Mouse (Mus musculus) limb, embryonic 13.5 days (tissue): ENCODE measurements at regions not wholly inside any gene's neighbourhood (a gene's known extent, or its start where the extent isn't known, plus 50 kb on each side); places are given as distances from the start of the nearest gene placed in this dataset.
A peak's percentile ranks its signal among the peaks of the same experiment; 100 is the strongest.
"Not testable (repeated sequence)": the region's sequence is repeated elsewhere in the genome, so short reads cannot be mapped to it uniquely, and the experiment has no call there.

Experiments used
- ATAC-seq: fragments of 200-750 bp; cut with Nextera tagmentation; 2 replicates; pipeline ENCODE4 v1.8.0; 2017; ENCODE audit warnings: low read depth, moderate number of reproducible peaks, moderate TSS enrichment; ENCODE audit not compliant: low FRiP score
- H3K27ac ChIP-seq: fragments of 300-500 bp; sonication (generic); 2 replicates; pipeline ENCODE4 v1.5.1; 2015; ENCODE audit warnings: inconsistent platforms, mild to moderate bottlenecking, moderate library complexity
- H3K27me3 ChIP-seq: fragments of 300-500 bp; sonication (generic); 2 replicates; pipeline ENCODE4 v1.6.1; 2015; ENCODE audit warnings: mild to moderate bottlenecking, inconsistent platforms
- H3K36me3 ChIP-seq: fragments of 300-500 bp; sonication (generic); 2 replicates; pipeline ENCODE4 v1.6.1; 2015; ENCODE audit warnings: inconsistent platforms, mild to moderate bottlenecking, moderate library complexity
- H3K4me1 ChIP-seq: fragments of 300-500 bp; sonication (generic); 2 replicates; pipeline ENCODE4 v1.6.1; 2015; ENCODE audit warnings: inconsistent platforms
- H3K4me2 ChIP-seq: fragments of 300-500 bp; sonication (generic); replicated peaks from 2 replicates; pipeline ENCODE4 v1.6.1; 2015; ENCODE audit warnings: inconsistent platforms, mild to moderate bottlenecking, moderate library complexity
- H3K4me3 ChIP-seq: fragments of 300-500 bp; sonication (generic); 2 replicates; pipeline ENCODE4 v1.5.1; 2015; ENCODE audit warnings: moderate library complexity, mild to moderate bottlenecking, inconsistent platforms
- H3K9ac ChIP-seq: fragments of 300-500 bp; sonication (generic); 2 replicates; pipeline ENCODE4 v1.6.1; 2015; ENCODE audit warnings: mild to moderate bottlenecking, inconsistent platforms
- H3K9me3 ChIP-seq: fragments of 300-500 bp; sonication (generic); 2 replicates; pipeline ENCODE4 v1.6.1; 2016; ENCODE audit warnings: inconsistent platforms
- WGBS: fragments of 180-500 bp; shearing (Covaris S2); methylation state at CpG from one replicate; pipeline ENCODE4 v1.1.7; 2015; 5-methylcytosine and 5-hydroxymethylcytosine counted together

DNA sequence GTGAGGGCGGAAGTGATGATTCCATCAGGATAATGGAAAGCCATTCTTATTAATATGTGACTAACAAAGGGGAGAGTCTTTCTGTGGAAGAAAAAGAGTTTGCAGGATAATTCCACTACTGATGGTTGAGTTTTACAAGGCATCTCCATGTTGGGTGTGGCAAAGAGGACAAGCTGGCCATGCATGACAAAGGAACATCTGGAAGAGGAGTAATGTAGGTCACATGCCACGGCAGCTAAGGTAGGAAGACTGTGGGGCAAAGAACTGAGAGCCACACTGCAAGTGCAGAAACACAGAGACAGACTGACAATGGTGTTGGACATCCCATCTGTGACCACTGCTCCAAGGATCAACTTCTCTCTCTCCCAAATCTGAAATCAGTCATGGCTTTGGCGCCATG is 196.4 kb upstream of the Gdi2 start:
- Histone ChIP-seq H3K36me3 (no peaks in the 10 kb centered on the region), H3K4me2 (no peak overlapping the region), H3K4me3 (no peak overlapping the region), H3K27ac (no peak overlapping the region), H3K9me3 (peaks cover 24% of the 10 kb centered on the region), H3K4me1 (no peaks in the 10 kb centered on the region), H3K9ac (no peak overlapping the region), H3K27me3 (no peaks in the 10 kb centered on the region)
- ATAC-seq = no peak
- WGBS = 76% methylated on average over 3 of the region's 3 CpGs

DNA sequence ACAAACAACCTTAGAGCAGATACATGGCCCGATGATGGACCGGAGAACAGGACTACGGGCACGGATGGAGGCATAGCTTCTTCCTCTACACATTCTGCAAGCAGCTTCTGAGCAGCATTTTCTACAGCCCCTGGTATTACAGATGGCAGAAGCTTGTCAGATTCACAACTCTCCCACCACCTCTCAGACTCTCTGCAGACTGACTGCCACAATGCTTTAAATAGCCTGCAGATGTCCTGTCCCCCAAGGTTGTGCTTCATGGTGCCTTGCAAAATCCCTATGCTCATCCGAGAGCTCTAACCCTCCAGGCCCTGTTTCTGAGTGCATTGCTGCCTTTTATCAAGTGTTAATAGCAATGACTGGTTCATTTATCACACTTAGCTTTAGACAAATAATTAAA is 194.3 kb upstream of the Gdi2 start:
- Histone ChIP-seq H3K27me3 (no peaks in the 10 kb centered on the region), H3K4me1 (no peaks in the 10 kb centered on the region), H3K9me3 (peaks cover 13% of the 10 kb centered on the region), H3K4me3 (no peak overlapping the region), H3K27ac (no peak overlapping the region), H3K9ac (no peak overlapping the region), H3K4me2 (no peak overlapping the region), H3K36me3 (no peaks in the 10 kb centered on the region)
- ATAC-seq = no peak
- 84% methylated on average over 5 of the region's 5 CpGs for WGBS

DNA sequence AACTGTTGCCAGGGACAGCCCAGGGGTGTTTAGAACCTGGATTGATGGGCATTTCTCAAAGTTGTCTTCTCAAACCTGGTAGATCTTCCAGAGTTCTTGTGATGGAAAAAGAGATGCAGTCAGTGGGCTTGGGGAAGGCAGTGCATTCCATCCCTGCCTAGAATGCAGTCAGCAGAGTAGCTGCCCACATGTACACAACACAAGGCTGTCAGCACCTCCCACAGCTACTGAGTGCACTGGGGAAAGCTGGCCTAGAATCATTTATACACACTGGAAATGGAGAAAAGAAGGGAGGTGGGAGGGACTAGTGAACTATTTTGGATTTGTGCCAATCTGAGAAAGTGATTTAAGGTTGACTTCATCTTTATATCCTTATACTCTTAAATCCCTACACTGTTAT is 183.0 kb upstream of the Gdi2 start:
- H3K4me3 ChIP-seq, H3K4me2 ChIP-seq, H3K9me3 ChIP-seq, H3K9ac ChIP-seq, H3K36me3 ChIP-seq, H3K27ac ChIP-seq, ATAC-seq: not testable (repeated sequence)
- peaks cover 35% of the 10 kb centered on the region for H3K27me3 ChIP-seq
- peaks cover 18% of the 10 kb centered on the region for H3K4me1 ChIP-seq

DNA sequence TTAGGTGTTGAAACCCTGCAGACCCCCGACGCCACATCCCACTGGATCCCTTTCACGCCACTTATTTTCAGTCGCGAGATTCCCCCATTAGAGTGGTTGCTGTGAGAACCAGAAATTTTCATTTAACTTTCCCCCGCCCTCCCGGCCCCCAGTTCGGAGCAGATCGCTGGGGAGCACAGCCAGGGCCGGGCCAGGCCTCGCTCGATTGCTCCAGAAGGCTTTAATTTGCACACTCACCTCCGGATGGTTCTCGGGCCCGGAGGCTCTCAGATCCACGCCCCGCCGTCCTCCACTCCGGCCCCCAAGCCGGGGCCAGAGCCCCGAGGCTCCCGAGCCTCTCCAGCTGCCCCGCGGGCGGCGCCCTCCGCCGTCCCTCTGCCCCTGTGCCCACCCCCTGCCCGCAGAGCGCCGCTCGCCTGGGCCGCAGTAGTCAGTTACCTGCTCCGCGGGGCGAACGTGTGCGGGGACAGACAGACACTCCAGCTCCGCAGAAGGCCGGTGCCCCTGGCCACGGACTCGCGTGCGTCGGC is 179.7 kb upstream of the Gdi2 start:
- peaks cover 18% of the 10 kb centered on the region for H3K4me1 ChIP-seq
- H3K4me2 ChIP-seq = peak overlapping the region; percentile 97
- H3K27me3 ChIP-seq = peaks cover 63% of the 10 kb centered on the region
- peak overlapping the region; percentile 51 for H3K9ac ChIP-seq
- WGBS = 3% methylated on average over 45 of the region's 45 CpGs
- no peak for ATAC-seq
- peak overlapping the region; percentile 54 for H3K4me3 ChIP-seq
- no peak overlapping the region for H3K27ac ChIP-seq
- no peaks in the 10 kb centered on the region for H3K9me3 ChIP-seq
- no peaks in the 10 kb centered on the region for H3K36me3 ChIP-seq

DNA sequence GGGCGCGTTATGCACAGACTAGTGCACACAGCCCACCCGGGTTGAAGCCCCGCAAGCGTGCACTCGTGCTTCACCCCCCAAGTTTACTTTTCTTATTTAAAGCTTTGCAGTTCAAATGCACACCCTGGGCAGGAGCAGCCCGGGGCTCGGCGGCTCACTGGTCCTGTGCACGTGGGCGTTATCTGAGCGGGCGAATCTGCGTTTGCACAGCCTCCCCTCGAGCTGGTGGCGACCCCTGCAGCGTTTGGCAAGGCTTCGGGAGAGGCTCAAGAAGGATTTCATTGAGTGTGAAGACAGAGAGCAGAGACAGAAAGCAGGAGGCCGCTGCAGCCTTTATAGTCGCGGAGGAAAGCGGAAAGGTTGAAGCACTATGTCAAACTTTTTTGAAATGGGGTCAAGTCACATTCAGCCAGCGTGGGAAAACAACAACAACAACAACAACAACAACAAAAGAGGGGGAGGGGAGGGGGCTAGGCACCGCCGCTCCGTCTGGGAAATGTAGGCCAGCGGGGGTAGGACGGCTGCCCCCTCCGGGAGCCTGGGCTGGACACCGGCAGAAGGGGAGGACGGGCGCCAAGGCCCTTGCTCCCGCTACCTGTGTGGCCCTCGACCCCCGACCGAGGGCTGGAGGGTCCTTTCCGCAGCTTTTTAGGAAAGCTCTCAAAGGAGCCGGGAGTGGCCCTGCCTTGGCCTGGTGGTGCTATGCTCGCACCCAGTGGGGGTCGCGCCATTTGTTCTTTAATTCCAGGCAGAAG is 178.7 kb upstream of the Gdi2 start:
- Histone ChIP-seq H3K9me3 (no peaks in the 10 kb centered on the region), H3K36me3 (no peaks in the 10 kb centered on the region), H3K27ac (no peak overlapping the region), H3K4me2 (peak overlapping the region; percentile 97), H3K9ac (no peak overlapping the region), H3K27me3 (peaks cover 63% of the 10 kb centered on the region), H3K4me3 (peak overlapping the region; percentile 54), H3K4me1 (peaks cover 18% of the 10 kb centered on the region)
- under 1% methylated on average over 38 of the region's 41 CpGs for WGBS
- ATAC-seq = peak; percentile 60; the same call in 1 of the 2 replicates

DNA sequence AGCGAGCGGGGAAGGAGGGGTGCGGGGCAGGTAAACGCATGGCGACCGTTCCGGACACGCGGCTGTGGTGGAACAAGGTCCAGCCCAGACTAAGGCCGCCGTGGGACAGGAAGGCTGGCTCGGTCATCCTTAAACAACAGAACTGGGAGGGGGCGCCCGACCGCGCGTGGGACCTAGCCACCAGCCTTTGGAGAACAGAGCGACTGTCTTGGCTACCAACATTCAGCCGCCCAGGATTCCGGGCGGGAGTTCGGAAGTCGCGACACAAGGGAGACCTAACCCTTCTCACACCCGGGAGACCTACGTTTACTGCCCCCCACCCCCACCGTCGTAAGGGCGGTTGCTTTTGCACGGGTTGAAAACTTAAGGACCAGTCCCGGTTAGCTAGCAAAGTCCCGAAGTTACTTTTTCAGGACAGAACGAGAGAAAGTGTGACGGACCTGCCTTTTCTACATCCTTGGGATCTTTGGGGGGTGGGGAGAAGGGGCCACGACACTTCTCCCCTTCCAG is 178.1 kb upstream of the Gdi2 start:
- H3K36me3 ChIP-seq, ATAC-seq, H3K9me3 ChIP-seq, H3K27ac ChIP-seq: not testable (repeated sequence)
- Histone ChIP-seq H3K4me1 (peaks cover 18% of the 10 kb centered on the region), H3K4me3 (peak overlapping the region; percentile 54), H3K9ac (0 out of 2 replicates have a peak overlapping the region, but pooled peaks have one; percentile 58), H3K27me3 (peaks cover 63% of the 10 kb centered on the region), H3K4me2 (peak overlapping the region; percentile 97)
- under 1% methylated on average over 35 of the region's 35 CpGs for WGBS

DNA sequence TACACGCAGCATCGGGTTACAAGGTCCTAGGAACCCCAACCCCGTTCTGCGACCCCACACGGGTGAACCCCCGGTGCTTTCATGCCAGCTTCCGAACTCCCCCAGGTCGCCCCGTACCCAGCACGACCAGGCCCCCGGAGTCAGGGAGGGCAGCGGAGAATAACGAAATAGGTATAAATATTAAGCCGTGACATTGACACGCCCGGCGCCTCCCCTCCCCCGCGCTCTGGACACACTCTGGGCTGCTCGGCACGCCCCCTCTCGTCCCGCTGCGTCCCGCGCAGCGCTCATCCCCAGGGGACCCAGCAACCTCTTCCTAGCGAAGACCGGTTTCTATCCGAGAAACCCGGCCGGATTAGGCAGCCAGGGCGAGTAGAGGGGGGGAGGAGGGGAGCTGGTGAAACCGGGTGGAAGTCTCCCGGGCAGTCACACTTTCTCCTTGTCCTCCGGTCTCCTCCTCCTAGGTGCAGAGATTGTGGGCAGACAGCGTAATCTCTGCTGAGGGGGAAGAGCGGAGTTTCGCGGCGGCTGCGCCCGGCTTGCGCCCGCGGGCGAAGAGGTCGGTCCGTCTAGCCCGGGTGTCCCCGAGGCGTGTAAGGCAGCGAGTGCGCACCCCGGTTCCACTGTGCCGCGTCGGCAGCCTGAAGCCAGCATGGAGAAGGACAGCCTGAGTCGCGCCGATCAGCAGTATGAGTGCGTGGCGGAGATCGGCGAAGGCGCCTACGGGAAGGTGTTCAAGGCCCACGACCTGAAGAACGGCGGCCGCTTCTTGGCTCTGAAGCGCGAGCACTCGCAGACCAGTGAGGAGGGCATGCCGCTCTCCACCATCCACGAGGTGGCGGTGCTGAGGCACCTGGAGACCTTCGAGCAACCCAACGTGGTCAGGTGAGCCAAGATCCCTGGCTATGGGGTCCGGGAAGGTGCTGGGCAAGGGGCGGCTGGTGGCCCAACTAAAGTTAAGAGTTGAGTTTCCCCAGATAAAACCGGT is 177.1 kb upstream of the Gdi2 start:
- H3K4me2 ChIP-seq = peak overlapping the region; percentile 97
- H3K27ac ChIP-seq = no peak overlapping the region
- no peaks in the 10 kb centered on the region for H3K36me3 ChIP-seq
- peaks cover 58% of the 10 kb centered on the region for H3K27me3 ChIP-seq
- peak; percentile 58 for ATAC-seq
- H3K4me1 ChIP-seq = peaks cover 18% of the 10 kb centered on the region
- peak overlapping the region; percentile 54 for H3K4me3 ChIP-seq
- peak overlapping the region; percentile 58 for H3K9ac ChIP-seq
- no peaks in the 10 kb centered on the region for H3K9me3 ChIP-seq
- under 1% methylated on average over 81 of the region's 82 CpGs for WGBS

DNA sequence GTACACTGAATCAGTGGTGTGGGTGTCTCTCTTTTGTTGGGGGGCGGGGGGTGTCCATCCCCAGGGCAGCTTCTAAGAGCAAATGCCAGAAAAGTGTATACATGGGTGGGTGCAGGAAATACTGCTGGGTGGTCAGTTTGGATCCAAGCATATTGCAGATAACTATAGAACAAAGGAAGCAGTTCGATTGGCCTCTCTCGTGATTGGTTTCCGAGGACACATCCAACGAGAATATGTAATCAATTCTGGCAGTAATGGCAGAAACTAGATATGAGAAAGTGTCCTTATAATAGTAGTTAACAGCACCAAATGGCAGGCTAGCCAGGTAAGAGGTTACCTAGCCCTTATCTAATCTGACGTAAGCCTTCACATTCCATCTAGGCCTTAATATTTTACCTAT is 165.2 kb upstream of the Gdi2 start:
- no peaks in the 10 kb centered on the region for H3K9me3 ChIP-seq
- H3K27me3 ChIP-seq = no peaks in the 10 kb centered on the region
- H3K36me3 ChIP-seq = no peaks in the 10 kb centered on the region
- H3K9ac ChIP-seq = no peak overlapping the region
- no peak for ATAC-seq
- no peak overlapping the region for H3K4me2 ChIP-seq
- H3K4me1 ChIP-seq = no peaks in the 10 kb centered on the region
- no peak overlapping the region for H3K27ac ChIP-seq
- H3K4me3 ChIP-seq = no peak overlapping the region
- 67% methylated on average over 6 of the region's 6 CpGs for WGBS

DNA sequence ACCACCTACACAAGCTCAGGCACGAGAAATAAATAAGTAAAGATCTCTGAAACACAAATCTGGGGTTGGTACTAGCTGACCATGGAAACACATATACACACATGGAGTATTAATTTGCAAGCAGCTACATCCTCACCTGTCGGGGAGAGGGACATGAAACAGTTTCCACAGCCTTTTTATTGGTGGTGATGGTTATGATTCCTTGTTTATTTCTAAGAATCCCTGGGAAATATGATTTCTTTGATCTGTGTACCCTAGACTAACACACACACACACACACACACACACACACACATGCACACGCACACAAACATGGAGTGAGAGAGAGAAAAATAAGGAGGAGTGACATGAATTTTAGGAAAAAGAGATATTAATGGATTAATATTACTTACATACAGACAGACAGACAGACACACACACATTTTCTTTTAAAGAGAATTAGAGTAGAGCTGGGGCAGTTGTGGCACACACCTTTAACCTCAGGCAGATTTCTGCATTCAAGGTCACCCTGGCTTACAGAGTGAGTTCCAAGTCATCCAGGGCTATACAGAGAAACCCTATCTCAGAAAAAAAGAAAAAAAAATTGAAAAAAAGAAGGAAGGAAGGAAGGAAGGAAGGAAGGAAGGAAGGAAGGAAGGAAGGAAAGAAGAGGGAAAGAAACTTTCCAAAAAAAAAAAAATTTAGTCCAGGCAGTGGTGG is 164.2 kb upstream of the Gdi2 start:
- H3K27me3 ChIP-seq = not testable (repeated sequence)

DNA sequence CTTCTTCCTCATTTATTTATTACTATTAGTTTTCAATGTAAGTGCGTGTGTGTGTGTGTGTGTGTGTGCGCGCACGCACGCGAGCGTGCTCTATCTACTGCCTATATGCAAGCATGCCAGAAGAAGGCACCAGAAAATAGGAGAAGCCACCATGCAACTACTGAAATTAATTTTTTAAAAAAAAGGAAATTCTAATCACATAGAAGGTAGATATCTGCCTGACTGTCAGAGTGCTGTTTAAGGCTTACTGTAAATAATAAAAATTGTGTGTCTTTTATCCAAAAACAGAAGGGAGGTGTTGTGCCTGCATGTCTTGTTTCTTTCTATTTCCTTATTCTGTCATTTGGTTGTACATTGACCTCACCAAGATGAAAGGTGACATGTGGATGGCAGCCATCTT is 163.1 kb upstream of the Gdi2 start:
- ATAC-seq = no peak
- H3K36me3 ChIP-seq = no peaks in the 10 kb centered on the region
- 94% methylated on average over 7 of the region's 7 CpGs for WGBS
- peaks cover 7% of the 10 kb centered on the region for H3K9me3 ChIP-seq
- no peak overlapping the region for H3K9ac ChIP-seq
- H3K4me3 ChIP-seq = no peak overlapping the region
- no peak overlapping the region for H3K27ac ChIP-seq
- no peaks in the 10 kb centered on the region for H3K4me1 ChIP-seq
- H3K4me2 ChIP-seq = no peak overlapping the region
- no peaks in the 10 kb centered on the region for H3K27me3 ChIP-seq

More for the DNA sequence above, 164.2 kb upstream of the Gdi2 start:
- 43% methylated on average over 3 of the region's 3 CpGs for WGBS
- H3K36me3 ChIP-seq, H3K9me3 ChIP-seq, H3K4me2 ChIP-seq, H3K9ac ChIP-seq, ATAC-seq, H3K27ac ChIP-seq, H3K4me1 ChIP-seq, H3K4me3 ChIP-seq: not testable (repeated sequence)

DNA sequence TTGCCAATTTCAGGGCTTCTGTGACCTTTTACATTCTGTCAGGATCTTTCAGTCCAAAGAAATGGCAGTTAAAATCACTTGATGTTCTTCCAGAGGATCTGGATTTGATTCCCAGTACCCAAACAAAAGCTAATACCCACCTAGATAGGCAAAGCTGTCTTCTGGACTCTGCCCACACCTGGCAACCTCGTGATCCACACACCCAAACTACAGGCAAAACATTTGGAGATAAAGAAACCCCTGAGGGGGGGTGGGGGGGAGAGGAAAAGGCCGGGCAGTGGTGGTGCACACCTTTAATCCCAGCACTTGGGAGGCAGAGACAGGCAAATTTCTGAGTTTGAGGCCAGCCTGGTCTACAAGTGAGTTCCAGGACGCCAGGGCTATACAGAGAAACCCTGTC is 160.1 kb upstream of the Gdi2 start:
- 55% methylated on average over 3 of the region's 3 CpGs for WGBS
- ATAC-seq, H3K27me3 ChIP-seq: not testable (repeated sequence)

More for the DNA sequence above, 160.1 kb upstream of the Gdi2 start:
- H3K27ac ChIP-seq, H3K4me1 ChIP-seq, H3K36me3 ChIP-seq, H3K9me3 ChIP-seq, H3K4me2 ChIP-seq, H3K9ac ChIP-seq, H3K4me3 ChIP-seq: not testable (repeated sequence)
